Mouse (Mus musculus): Measurements from ENCODE around the gene Gm6657.
A peak's percentile ranks its signal among the peaks of the same experiment; 100 is the strongest.

Gene Gm6657

DNA sequence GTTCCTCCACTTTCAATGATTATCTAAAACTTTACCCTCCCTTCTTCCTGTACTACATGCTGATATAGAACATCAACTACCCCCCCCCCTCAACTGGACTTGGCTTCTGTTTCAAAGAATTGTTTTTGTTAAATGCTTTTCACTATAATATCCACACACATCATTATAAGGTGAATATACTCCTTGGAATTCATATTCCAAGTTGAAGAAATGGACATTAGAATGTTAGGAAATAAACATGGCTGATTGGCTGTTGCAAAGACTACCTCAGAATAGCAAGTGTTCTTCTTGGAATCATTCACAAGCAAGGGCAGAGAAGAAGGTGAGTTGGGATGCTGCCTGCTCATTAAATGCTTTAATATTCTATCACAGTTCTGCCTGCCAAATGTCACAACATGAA lies at the start of gene Gm6657:
TSS of gene Gm6657 (plus strand) at position 301 of the 400 bp plus-strand sequence.
- no peak for DNase-seq (ENCODE audit: extremely low read depth, low read depth, low spot score)

DNA sequence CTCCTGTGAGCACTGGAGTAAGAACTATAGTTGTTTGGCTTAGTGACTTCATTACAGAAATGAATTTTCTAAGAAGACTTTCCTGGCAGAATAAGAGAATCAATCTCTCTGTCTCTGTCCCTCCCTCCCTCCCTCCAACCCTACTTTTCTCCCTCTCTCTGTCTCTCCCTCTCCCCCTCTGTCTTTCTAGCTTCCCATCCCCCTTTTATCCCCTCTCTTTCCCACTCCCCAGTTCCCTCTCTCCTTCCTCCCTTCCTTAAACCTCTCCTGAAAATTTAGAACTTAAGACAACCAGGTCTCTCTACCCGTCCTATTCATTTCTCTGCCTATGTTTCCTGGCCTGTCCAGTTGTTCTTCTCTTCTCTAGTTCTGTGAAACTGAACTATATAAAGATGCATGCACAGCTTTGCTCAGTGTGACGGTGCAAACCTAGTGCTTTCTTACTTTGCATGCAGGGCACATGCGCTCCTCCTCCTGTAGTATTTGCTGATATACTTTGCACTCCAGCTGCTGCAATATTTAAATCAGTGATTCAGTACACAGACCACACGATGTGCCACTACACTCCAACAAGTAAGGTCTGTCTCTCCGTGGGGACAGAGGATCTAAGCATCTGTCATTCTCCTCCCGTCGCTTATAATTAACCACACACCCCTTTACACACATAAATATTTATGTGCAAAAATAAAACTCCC lies 40.6 kb upstream of the Gm6657 start:
- DNase-seq (ENCODE audit: extremely low read depth, low read depth, low spot score) = no peak

DNA sequence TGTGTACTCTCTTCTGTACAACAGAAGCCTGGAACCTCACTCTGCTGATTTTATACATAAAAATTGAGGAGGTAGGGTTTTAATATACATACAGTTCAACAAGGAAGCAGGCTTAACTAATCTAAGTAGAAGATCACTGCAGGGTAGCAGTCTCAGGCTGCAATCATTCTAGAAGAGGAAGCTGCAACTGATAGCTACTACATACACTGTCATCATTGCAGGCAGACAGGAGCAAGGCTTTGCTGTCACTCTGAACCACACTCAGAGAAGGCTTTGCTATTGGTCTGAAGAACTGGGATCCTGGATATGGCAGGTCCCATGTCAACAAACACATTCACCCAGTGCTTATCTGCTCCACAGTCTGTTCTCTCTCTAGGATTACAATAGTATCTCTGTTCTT lies 23.9 kb upstream of the Gm6657 start:
- no peak for DNase-seq (ENCODE audit: extremely low read depth, low read depth, low spot score)

DNA sequence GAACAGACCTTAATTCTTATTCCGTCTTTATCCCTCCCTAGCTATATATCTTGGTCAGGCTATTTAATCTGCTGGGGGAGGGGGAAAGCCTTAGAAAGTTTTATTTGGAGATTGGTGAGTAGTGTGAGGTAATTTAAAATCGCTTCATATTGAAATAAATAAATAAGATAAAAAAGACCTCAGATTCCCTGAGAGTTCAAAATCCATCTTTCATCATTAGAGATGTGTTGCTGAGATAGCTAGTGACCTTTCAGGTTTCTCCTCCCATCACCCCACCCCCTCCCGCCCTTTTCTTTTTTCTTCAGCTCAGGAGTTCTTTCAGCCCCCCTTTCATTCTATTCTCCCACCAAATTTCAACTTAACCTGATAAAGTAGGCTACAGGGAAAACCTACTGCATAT lies 20.1 kb upstream of the Gm6657 start:
- peak; percentile 33 for DNase-seq (ENCODE audit: extremely low read depth, low read depth, low spot score)

DNA sequence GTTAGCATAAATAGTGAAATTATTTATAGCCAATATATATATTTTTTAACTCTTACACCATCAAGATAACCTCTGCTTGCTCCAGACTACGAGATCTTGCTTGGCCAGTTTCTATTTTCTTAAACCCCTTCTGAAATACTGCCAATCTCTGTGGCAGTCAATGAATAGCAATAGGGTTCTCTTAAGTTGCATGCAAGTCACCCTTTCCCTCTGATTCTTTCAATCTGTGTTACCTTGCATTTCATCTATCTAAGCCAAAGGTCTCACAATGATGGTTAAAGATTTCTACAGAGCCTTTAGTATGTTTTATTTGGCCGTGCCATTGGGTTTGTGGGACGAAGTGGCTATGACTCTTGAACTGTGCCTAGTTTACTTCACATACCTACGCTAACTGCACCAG lies 19.4 kb upstream of the Gm6657 start:
- peak; percentile 88 for DNase-seq (ENCODE audit: extremely low read depth, low read depth, low spot score)

DNA sequence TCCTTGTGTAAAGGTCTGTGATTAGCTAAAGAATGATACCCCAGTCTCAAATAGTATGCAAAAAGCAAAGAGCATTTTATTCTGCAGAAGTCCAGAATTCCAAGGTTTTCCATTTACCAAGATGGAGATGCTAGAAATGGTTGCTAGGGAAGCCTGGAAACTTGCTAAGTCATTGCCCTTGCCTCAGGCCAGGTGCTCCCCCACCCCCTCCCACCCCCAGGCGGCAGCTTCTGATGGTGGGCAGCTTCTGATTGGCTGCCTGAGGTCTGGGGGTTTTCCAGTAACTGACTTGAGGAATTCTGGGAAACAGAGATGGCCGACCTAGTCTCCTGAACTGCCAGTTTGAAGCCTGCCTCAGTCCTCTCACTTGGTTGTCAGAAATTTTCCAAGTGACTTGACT lies 12.6 kb upstream of the Gm6657 start:
- DNase-seq (ENCODE audit: extremely low read depth, low read depth, low spot score) = no peak

DNA sequence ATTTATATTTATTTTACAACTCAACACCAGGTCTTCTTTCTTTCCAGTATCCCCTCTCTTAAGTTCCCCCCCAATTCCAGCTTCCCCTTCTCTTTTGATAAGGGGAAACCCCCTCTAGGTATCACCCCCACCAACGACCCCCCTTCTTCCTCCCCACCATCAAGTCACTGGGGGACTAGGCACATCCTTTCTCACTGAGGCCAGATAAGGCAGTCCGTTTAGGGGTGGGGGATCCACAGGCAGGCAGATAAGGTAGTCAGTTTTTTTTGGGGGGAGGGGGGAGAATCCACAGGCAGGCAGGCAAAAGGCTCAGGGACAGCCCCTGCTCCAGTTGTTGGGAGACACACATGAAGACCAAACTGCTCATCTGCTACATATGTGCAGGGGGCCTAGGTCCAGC lies 1.3 kb downstream of the Gm6657 start:
- no peak for DNase-seq (ENCODE audit: extremely low read depth, low read depth, low spot score)

DNA sequence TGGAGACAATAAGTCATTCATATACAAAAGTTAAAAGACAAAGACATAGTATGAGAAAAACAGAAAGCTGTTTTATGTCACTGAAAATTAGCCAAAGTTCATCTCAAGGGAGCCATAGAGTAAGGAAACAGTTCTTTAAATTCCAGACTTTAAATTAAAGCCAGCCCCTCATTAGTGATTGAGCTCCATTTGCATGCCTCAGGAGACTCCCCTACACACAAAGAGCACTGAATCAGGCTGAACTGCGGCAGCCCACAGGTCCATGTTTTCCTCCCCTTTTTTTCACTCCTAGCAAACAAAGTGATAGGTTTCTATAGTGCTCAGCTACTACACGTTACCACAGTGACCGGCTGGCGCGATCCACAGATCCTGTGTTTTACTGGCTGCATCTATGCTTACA lies 9.6 kb downstream of the Gm6657 start:
- no peak for DNase-seq (ENCODE audit: extremely low read depth, low read depth, low spot score)

DNA sequence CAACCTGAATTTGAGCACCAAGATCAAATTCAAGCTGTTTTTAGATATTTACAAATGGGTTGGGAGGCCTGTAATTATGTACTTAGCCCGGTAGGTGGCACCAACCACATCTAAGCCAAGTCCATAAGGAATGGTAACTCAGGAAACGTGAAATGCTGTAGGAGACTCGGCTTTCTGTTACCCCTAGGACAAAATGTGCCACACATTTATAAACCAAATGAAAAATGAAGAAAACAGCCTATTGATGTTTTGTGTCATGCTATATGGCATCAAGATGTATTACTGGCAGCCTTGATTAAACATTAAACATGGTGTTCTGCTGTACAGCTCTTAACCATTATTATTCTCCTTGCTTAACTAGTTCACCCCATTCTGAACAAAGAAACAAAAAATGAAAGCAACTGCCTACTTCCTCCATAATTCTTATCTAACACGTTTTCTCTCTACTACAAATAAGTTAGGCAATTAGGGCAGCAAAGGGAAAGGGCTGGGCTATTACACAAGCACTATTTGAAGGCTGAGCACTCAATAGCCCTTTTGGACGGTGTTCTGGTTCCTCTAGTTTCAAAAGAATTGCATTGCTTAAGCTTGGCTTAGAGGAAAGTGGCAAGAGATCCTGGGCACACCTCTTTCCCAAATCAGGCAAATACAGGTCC lies 12.0 kb downstream of the Gm6657 start:
- DNase-seq (ENCODE audit: extremely low read depth, low read depth, low spot score) = peak; percentile 97

DNA sequence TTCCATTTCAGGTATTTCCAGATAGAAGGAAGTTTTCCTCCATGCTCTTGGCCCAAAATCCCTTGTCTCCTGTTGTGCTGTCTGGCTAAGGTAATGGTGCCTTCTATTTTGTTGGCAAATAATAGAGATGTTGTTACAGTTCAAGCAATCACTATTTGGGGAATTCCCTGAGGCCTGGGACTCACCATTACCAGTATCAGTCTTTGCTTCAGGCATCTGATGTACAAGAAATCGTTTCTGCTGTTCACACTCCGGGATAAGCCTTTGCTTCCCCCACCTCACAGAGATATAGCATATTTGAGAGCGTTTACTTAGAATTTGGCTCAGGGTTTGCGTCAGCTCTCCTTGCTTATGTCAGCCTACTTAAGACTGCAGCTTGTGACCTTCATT lies 12.5 kb downstream of the Gm6657 start:
- DNase-seq (ENCODE audit: extremely low read depth, low read depth, low spot score) = no peak

DNA sequence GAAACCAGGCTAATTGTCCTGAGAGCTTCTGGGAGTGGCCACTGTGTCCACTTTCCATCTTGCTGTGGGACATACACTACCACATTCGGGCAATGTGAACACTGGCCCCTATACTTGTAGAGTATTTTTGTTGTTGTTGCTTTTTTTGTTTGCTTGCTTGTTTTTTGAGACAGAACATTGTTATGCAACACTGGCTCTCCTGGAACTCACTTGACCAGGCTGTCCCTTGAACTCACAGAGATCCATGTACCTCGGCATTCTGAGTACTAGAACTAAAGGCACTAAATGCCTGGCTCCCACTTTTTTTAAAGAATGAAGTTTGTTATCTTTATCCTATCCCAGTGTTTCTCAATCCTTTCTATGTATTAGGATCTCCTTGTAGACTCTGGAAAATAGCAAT lies 15.8 kb downstream of the Gm6657 start:
- DNase-seq (ENCODE audit: extremely low read depth, low read depth, low spot score) = no peak

DNA sequence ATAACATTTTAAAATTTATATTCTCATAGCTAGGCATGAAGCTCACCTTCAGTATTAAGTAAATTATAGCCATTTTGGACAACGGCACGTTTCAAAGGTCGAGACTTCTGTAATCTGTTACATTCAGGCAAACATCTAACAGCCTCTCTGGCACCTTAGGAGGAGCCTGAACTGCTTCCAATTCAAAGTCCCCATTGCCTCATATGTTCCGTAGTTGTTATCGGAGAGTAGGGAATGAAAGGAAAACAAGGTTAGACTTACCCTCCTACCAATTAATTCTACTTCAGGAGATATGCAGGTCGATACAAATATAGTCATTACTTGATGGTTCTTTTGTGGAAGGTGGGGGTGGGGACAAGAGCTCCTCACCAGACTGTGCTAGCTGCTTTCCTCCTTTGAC lies 21.4 kb downstream of the Gm6657 start:
- DNase-seq (ENCODE audit: extremely low read depth, low read depth, low spot score) = no peak

DNA sequence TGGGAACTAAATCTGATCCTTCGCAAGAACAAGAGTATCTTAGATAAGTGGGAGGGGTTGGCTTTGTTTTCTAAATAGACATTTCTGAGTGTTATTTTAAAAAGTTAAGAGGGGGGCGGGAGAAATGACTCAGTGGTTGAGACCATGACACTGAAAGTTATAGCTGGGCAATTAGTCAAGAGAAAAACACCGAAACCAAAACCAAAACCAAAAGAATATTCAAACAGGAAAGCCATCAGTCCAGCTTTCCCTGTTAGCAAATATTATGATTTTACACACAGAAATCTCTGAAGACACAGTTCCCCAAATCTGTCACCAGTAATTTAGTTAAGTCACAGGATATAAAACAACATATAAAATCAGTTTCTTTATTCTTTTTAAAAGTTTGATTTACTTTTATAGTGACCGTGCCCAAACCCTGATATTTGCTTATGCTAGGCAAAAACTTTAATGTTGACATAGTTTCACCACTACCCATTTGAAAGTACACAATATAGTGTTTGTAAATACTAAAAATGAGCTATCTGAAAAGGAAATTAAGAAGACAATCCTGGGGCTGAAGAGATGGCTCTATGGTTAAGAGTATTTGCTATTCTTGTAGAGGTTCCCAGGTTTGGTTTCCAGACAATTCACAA lies 25.3 kb downstream of the Gm6657 start:
- no peak for DNase-seq (ENCODE audit: extremely low read depth, low read depth, low spot score)

DNA sequence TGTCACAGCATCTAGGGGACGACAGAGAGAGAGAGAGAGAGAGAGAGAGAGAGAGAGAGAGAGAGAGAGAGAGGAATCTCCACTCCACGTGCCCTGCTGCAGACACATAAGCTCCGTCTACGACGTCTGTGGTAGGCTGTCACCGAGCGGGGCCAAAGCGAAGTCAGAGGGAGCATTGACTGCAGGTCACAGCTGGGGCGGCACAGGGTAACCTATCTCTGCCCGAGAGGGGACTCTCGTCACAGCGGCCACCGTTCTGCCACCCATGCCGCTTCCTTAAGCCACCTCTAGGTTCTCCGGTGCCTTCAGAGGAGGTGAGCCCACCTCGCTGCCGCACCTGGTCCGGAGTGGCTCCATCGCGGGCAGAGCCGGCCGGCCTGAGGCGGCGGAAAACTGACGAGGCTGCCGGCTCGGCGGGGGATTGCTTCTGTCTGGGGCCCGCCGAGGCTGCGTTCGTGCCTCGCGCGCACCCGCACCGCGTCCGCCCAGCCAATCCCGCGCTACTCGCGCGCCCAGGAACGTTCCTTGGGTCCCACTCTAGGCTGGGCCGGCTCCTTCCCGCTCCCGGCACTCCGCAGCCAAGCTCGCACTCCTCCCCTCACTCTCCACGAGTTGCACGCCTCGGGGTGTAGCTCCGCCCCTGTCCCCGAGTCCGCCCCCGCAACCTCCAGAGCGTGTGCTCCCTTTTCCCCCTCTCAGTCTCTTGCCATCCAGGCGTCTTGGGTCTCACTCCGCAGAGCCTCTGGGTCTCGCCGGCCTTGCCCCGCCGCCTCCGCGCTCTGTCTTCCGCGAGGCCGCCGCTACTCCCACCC lies 31.9 kb downstream of the Gm6657 start, which contains the start of gene Gphn:
TSS of gene Gphn (plus strand) at position 673 of the 812 bp plus-strand sequence.
- peak; percentile 36 for DNase-seq (ENCODE audit: extremely low read depth, low read depth, low spot score)

DNA sequence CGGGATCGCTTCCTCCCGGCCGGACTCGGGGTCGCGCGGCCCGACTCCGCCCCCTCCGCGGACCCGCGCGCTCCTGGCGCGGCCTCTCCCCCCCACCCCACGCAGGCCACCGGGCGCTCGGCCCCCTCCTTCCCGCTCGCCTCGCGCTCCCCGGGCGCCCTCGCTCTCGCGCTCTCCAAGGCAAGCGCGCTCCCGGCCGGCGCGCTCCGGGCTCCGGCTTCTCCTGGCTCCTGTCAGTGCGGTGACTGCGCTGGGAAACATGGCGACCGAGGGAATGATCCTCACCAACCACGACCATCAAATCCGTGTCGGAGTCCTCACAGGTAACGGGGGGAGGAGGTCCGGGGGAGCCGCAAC lies 32.5 kb downstream of the Gm6657 start:
- DNase-seq (ENCODE audit: extremely low read depth, low read depth, low spot score) = no peak

DNA sequence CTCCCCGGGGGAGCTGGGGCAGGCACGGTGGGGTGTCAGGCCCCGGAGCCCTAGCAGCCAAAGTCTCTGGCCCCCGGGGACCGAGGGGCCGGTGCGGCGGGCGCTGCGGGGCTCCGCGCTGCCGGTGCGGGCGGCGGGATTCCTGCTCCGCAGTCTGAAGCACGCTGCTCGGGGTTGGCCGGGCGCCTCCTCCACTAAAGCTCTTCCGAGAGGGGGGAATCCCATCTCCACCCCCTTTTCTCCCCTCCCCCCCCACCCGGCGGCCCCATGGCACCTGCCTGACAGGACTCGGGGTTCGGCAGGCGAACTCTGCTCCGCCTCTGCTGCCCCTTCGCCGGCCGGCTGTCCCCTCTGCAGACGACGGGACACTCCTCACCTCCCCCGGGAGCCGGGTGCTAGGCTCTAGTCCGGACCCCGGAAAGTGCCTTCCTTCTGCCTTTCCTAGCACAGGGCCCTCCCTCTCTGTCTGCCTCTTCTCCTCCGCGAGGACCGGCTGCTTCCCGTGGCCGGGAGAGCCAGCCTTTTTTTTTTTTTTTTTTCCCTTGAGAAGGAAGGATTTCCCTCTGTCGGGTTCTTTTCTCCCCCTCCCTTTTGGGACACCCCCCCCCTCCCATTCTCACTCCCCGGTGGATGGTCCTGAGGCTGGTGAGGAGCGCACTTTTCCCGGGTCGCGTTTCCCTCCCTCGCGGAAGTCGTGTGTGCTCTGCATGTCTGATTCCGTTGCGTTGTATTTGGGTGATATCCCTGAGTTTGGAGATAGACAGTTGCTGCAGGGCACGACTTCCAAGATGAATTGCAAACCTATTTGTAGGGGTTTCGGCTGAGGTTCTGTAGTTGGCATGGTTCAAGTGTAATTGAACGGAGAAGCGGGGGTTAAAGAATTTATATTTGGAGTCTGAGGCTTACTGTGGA lies 33.2 kb downstream of the Gm6657 start:
- DNase-seq (ENCODE audit: extremely low read depth, low read depth, low spot score) = no peak

DNA sequence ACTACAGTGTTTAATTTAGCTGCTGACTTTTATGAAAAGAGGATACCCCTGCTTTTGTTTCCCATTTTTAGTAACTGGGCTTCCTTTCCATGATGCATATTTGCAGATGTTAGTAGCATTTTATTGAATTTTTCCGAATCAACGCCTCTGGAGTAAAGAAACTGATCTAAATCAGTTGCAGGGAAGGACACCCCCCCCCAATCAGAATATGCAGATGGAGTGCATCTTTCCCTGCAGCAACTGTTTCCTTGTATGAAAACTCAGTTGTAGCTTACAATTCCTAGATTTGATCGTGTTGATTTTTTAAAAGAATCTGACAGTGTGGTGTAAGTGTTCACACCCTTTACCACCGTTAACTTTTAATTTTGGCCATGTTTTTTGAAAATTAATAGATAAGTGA lies 34.1 kb downstream of the Gm6657 start:
- no peak for DNase-seq (ENCODE audit: extremely low read depth, low read depth, low spot score)

DNA sequence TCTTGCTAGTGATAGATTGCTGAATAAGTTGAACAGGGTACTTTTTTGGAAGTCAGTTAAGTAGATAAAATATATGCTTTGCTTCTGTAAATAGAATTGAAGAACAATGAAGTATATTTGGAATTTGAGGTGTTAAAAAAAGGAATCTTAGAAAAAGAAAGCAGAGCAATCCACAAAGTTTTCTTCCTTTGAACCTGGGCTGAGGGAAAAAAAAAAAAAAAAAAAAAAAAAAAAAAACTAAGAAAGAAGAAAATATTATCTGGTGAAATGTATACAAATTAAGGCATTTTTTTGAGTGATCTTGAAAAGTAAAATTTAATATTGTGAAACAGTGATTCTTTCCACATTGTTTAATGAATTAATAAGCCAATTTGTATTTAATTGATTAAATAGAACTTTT lies 38.5 kb downstream of the Gm6657 start:
- DNase-seq (ENCODE audit: extremely low read depth, low read depth, low spot score) = no peak

DNA sequence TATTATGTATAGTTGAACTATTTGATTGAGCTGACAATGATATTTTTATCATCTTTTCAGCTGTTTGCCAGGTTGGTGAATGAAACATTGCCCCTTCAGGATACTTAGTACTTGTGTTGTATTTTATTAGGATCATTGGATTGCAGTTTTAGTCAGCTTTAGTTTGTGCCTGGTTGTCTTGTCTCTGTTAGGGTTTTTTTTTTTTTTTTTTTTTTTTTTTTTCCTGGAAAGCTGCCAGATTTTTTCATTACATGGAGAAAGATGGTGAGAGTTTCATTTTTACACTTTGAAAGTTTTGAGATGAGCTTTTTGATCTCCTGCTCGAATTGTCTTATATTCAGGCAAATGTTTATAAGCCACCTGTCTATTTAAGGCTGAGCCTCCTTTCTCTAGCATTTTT lies 54.3 kb downstream of the Gm6657 start:
- no peak for DNase-seq (ENCODE audit: extremely low read depth, low read depth, low spot score)

DNA sequence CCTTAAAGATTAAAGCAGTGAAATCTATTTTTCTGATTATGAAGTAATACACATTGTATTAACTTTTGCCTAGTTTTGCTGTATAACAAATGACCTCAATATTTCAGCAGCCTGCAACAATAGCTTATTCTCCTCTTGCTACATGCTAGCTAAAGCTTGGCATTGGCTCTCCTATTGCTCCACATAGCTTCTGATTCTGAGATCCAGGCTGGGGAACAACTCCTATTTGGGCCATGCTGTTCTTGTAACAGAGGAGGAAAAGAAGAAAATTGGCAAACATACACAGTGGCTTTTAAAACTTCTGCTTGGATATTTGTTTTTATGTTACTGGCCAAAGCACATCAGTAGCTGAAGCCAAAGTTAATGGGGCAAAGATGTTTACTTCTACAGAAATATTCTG lies 55.1 kb downstream of the Gm6657 start:
- DNase-seq (ENCODE audit: extremely low read depth, low read depth, low spot score) = peak; percentile 98
